Mouse (Mus musculus) kidney, postnatal 0 days (tissue): Measurements from ENCODE around the gene Olfr1115. TPM values are rescaled to one million over a fixed set of nuclear protein-coding genes. Genes with fewer than 3 reads are reported as not detected.
"Not testable (repeated sequence)": the region's sequence is repeated elsewhere in the genome, so short reads cannot be mapped to it uniquely, and the experiment has no call there.

Experiments
- ATAC-seq: fragments of 200-750 bp; cut with Nextera tagmentation; replicated peaks from 2 replicates; pipeline ENCODE4 v1.8.0; 2017; ENCODE audit warnings: low read depth, moderate number of reproducible peaks, moderate TSS enrichment, moderate library complexity; ENCODE audit not compliant: low FRiP score
- DNase-seq: peaks from one replicate; pipeline ENCODE4 v3.0.0-alpha.2; 2016; ENCODE audit warnings: low spot score
- H3K27ac ChIP-seq: fragments of 300-500 bp; sonication (generic); 2 replicates; pipeline ENCODE4 v1.5.1; 2014; ENCODE audit warnings: mild to moderate bottlenecking
- H3K27me3 ChIP-seq: fragments of 300-500 bp; sonication (generic); 2 replicates; pipeline ENCODE4 v1.6.1; 2014; ENCODE audit warnings: low read length, mixed read lengths; ENCODE audit not compliant: insufficient read depth
- H3K36me3 ChIP-seq: fragments of 300-500 bp; sonication (generic); 2 replicates; pipeline ENCODE4 v1.6.1; 2014; ENCODE audit warnings: low read length, mixed read lengths; ENCODE audit not compliant: insufficient read depth
- H3K4me1 ChIP-seq: fragments of 300-500 bp; sonication (generic); replicated peaks from 2 replicates; pipeline ENCODE4 v1.6.1; 2014; ENCODE audit warnings: antibody characterized with exemption, low read length, mixed read lengths; ENCODE audit not compliant: insufficient read depth
- H3K4me2 ChIP-seq: fragments of 300-500 bp; sonication (generic); 2 replicates; pipeline ENCODE4 v1.6.1; 2014; ENCODE audit warnings: mild to moderate bottlenecking, low read length, moderate library complexity, mixed read lengths
- H3K4me3 ChIP-seq: fragments of 300-500 bp; sonication (generic); replicated peaks from 2 replicates; pipeline ENCODE4 v1.5.1; 2014; ENCODE audit warnings: low read depth, low read length
- H3K9ac ChIP-seq: fragments of 300-500 bp; sonication (generic); 2 replicates; pipeline ENCODE4 v1.6.1; 2014; ENCODE audit warnings: low read depth, low read length
- H3K9me3 ChIP-seq: fragments of 300-500 bp; sonication (generic); replicated peaks from 2 replicates; pipeline ENCODE4 v1.6.1; 2016; ENCODE audit warnings: low read length, inconsistent platforms, mixed read lengths
- CTCF ChIP-seq: IDR thresholded peaks from 2 replicates; pipeline ENCODE4 v1.5.1; 2016; ENCODE audit warnings: antibody characterized with exemption, low read depth, mild to moderate bottlenecking, moderate library complexity
- WGBS: fragments of 180-500 bp; shearing (Covaris S2); extraction: QIAGEN DNeasy Blood & Tissue Kit; methylation state at CpG from one replicate; pipeline ENCODE4 v1.1.7; 2014; 5-methylcytosine and 5-hydroxymethylcytosine counted together
- microRNA-seq: library from miRNA; unstranded; fragments of <30 nt; microRNA quantifications from one replicate; pipeline ENCODE4, GENCODE M21; 2016
- polyA plus RNA-seq: library from polyadenylated mRNA; unstranded; fragments of >200 nt; fragmentation: Nextera tagmentation; extraction: Ambion mirVana; gene quantifications from 2 replicates; pipeline ENCODE4 v1.2.1, GENCODE M21; 2015

Olfr1115 gene
- polyA plus RNA-seq = not detected in 2 replicates

GRCm38 (mm10) chr2:87247713-87248112, at the start of gene Olfr1115:
Olfr1115 (plus strand) TSS chr2:87248013.
- TF ChIP-seq CTCF = no peak
- no peak within 1 kb of the TSS for H3K4me2 ChIP-seq
- H3K9ac ChIP-seq = no peak within 1 kb of the TSS
- H3K4me3 ChIP-seq = no peak within 1 kb of the TSS
- no peak within 1 kb of the TSS for H3K27ac ChIP-seq
- 79% methylated on average over 2 of the region's 2 CpGs for WGBS
- H3K27me3 ChIP-seq = no peaks in the 10 kb centered on the region
- DNase-seq (no peak), ATAC-seq (no peak)
- H3K9me3 ChIP-seq = no peaks in the 10 kb centered on the region
- no peaks in the 10 kb centered on the region for H3K36me3 ChIP-seq
- H3K4me1 ChIP-seq = no peaks in the 10 kb centered on the region

GRCm38 (mm10) chr2:87208670-87209069, 39.1 kb upstream of the Olfr1115 start, which contains the start of gene Olfr1113:
Olfr1113 (plus strand) TSS chr2:87208970.
- H3K4me2 ChIP-seq = no peak within 1 kb of the TSS
- no peaks in the 10 kb centered on the region for H3K27me3 ChIP-seq
- no peaks in the 10 kb centered on the region for H3K36me3 ChIP-seq
- no peak within 1 kb of the TSS for H3K9ac ChIP-seq
- WGBS = 88% methylated on average over 2 of the region's 2 CpGs
- TF ChIP-seq CTCF = no peak
- ATAC-seq = no peak
- H3K4me3 ChIP-seq = no peak within 1 kb of the TSS
- no peak within 1 kb of the TSS for H3K27ac ChIP-seq
- H3K4me1 ChIP-seq = no peaks in the 10 kb centered on the region
- no peak for DNase-seq
- H3K9me3 ChIP-seq = no peaks in the 10 kb centered on the region

DNA sequence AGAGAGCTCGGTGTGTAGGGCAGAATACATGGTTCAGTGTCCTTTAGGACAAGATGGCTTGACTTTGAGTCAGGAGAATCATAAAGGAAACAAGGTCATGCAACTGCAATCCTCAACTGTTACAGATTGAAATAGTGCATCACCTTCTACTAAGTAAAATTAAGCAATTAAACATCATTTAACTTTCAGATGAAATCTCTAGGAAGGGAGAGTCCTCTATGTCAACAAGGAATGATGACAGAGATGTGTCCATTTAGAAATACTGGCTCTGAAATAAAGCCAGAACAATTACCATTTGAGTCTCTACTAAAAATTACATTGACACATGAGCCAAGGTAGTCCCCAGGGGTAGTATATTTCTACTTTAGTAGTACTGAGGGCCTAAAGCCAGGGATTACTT, 19.4 kb downstream of the Olfr1115 start, which contains the start of gene Olfr1116:
Gene Olfr1116 (plus strand): TSS at position 301 of the 400 bp plus-strand sequence.
- Histone ChIP-seq H3K4me1 (no peaks in the 10 kb centered on the region), H3K27me3 (no peaks in the 10 kb centered on the region), H3K27ac (no peak within 1 kb of the TSS), H3K4me3 (no peak within 1 kb of the TSS), H3K36me3 (no peaks in the 10 kb centered on the region), H3K9me3 (no peaks in the 10 kb centered on the region), H3K4me2 (no peak within 1 kb of the TSS), H3K9ac (no peak within 1 kb of the TSS)
- no peak for TF ChIP-seq CTCF
- ATAC-seq = no peak
- no peak for DNase-seq
- WGBS = 86% methylated on average over 1 of the region's 1 CpGs

DNA sequence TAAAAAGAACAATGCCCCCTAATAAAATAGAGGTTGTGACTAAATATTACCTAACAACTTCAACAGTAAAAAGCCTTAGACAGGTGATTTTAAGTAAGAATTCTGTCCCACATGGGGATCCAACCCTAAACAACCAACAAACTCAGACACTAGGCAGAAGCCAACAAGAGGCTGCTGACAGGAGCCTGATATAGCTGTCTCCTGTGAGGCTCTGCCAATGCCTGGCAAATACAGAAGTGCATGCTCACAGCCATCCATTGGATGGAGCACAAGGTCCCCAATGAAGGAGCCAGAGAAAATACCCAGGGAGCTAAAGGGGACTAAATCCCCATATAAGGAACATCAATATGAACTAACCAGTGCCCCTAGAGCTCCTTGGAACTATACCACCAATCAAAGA, 46.2 kb downstream of the Olfr1115 start:
- not testable (repeated sequence) for DNase-seq, H3K9ac ChIP-seq, H3K36me3 ChIP-seq, H3K27ac ChIP-seq, H3K4me3 ChIP-seq, H3K27me3 ChIP-seq, H3K4me2 ChIP-seq, H3K4me1 ChIP-seq, H3K9me3 ChIP-seq, ATAC-seq

Small RNAs within 50 kb of the gene (microRNA-seq; reads per million reads assigned to microRNA genes)
- not detected for gene Gm27438

Other genes with a start within 250 kb of the Olfr1115 start
- not detected in 2 replicates for gene Olfr1102, start 249.6 kb upstream of the Olfr1115 start, polyA plus RNA-seq
- not detected in 2 replicates for gene Olfr1104, start 220.9 kb upstream of the Olfr1115 start, polyA plus RNA-seq
- not detected in 2 replicates for gene Olfr1105, start 211.5 kb upstream of the Olfr1115 start, polyA plus RNA-seq
- gene Olfr1106, start 195.7 kb upstream of the Olfr1115 start, polyA plus RNA-seq = not detected in 2 replicates
- not detected in 2 replicates for gene Olfr1107, start 172.2 kb upstream of the Olfr1115 start, polyA plus RNA-seq
- not detected in 2 replicates for gene Olfr1109, start 152.0 kb upstream of the Olfr1115 start, polyA plus RNA-seq
- not detected in 2 replicates for gene Olfr259, start 133.4 kb upstream of the Olfr1115 start, polyA plus RNA-seq
- not detected in 2 replicates for gene Olfr1110, start 107.7 kb upstream of the Olfr1115 start, polyA plus RNA-seq
- not detected in 2 replicates for gene Olfr1111, start 95.4 kb upstream of the Olfr1115 start, polyA plus RNA-seq
- gene Olfr1112, start 60.2 kb upstream of the Olfr1115 start, polyA plus RNA-seq = not detected in 2 replicates
- not detected in 2 replicates for gene Olfr1113, start 39.0 kb upstream of the Olfr1115 start, polyA plus RNA-seq
- not detected in 2 replicates for gene Olfr1116, start 19.5 kb downstream of the Olfr1115 start, polyA plus RNA-seq
- gene Olfr1118, start 59.6 kb downstream of the Olfr1115 start, polyA plus RNA-seq = not detected in 2 replicates
- gene Olfr1120, start 106.8 kb downstream of the Olfr1115 start, polyA plus RNA-seq = not detected in 2 replicates
- gene Olfr1121, start 121.9 kb downstream of the Olfr1115 start, polyA plus RNA-seq = not detected in 2 replicates
- not detected in 2 replicates for gene Olfr1122, start 137.8 kb downstream of the Olfr1115 start, polyA plus RNA-seq
- not detected in 2 replicates for gene Olfr1123, start 168.6 kb downstream of the Olfr1115 start, polyA plus RNA-seq
- gene Olfr1124, start 182.3 kb downstream of the Olfr1115 start, polyA plus RNA-seq = 0.05 TPM in 1 of 2 replicates, not detected in the other
- gene Olfr1126, start 205.9 kb downstream of the Olfr1115 start, polyA plus RNA-seq = not detected in 2 replicates
- gene Pramel7, start 249.1 kb downstream of the Olfr1115 start, polyA plus RNA-seq = not detected in 2 replicates